Mouse (Mus musculus): ENCODE measurements around the gene Lancl1.

DNA sequence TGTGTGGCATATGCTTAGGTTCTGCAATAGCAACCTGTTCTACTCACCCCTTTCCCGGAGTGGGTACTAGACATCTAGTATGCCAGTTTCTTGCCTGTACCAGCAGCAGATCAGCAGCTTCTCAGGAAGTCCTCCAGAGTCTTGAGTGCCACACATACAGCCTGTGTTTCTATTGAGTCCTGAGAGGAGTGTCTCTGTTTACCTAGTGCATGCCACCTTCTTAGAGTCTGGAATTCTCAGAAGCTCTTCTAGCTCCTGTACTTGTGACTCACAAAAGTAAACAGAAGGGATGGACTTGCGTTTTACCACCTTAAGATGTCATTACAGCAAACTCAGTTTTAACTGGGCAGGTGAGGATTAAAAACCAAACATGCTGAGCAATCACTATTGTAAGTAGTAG is 41.9 kb downstream of the Lancl1 start:
- TF ChIP-seq POLR2A (IDR thresholded peaks at IDR 0.05; ENCODE audit: extremely low read depth, insufficient read depth, low read length): no peak
- TF ChIP-seq CTCF (IDR thresholded peaks at IDR 0.05; ENCODE audit: low read depth, low read length): no peak
